Mouse (Mus musculus): Measurements from ENCODE around the gene 1520401A03Rik.

DNA sequence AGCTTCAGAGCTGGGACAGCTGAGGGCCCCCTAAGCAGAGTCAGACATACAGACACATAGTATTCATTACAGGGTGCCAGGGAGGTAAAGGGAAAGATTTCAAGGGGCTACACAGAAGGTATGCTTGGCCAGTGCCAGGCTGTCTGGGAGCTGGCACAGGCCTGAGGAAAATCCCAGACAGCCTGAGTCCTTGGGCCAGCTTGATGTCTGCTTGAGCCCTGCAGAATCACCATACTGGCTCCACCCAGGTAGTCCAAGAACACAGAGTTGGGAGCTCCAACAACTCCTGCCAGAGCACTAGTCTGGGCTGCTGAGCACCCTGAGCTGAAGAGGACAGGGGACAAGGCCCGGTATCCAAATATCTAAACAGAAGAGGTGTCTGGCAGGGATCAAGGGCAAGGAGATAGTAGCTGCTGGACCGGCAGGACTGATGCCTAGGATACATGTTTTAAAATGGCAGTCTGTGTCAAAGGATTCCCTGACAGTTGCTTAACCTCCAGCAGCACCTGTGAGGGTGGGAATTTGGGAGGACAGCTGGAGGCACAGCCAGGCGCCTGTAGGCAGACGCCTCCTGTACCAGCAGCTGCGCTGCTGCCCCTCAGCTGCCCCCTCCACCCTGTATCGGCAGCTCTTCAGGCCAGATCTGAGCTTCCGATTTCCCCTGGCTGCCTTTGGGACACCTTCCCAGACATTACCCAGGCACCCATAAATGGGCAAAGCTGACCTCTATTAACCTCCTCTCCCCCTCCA is at the start of gene 1520401A03Rik:
- TF ChIP-seq CTCF (IDR thresholded peaks at IDR 0.05; ENCODE audit: low read depth) (no peak), EP300 (optimal IDR thresholded peaks at IDR 0.05) (no peak)
